Mouse (Mus musculus) cerebellum, adult 2 months (tissue): ENCODE results near the gene Agap1. TPM values are rescaled to one million over a fixed set of nuclear protein-coding genes. Genes with fewer than 3 reads are reported as not detected.

ENCODE experiments used
- DNase-seq, 2 experiments: peaks; one replicate each; pipeline ENCODE4 v3.0.0; 2021
- H3K27ac ChIP-seq: fragments of 200-500 bp; 2 replicates; pipeline ENCODE4 v1.5.1; 2012; ENCODE audit warnings: low read length, control low read depth, inconsistent platforms; ENCODE audit not compliant: insufficient read depth
- H3K27me3 ChIP-seq: fragments of 200-500 bp; 2 replicates; pipeline ENCODE4 v1.6.1; 2012; ENCODE audit warnings: inconsistent platforms, mild to moderate bottlenecking, low read length, moderate library complexity; ENCODE audit not compliant: control insufficient read depth, insufficient read depth
- H3K4me1 ChIP-seq: fragments of 200-500 bp; 2 replicates; pipeline ENCODE4 v1.6.1; 2011; ENCODE audit warnings: low read length; ENCODE audit not compliant: control insufficient read depth, insufficient read depth
- H3K4me3 ChIP-seq: fragments of 200-500 bp; replicated peaks from 2 replicates; pipeline ENCODE3; 2011; ENCODE audit warnings: mild to moderate bottlenecking, low read depth, low read length, control low read depth; ENCODE audit not compliant: insufficient read depth
- CTCF ChIP-seq: fragments of 200-500 bp; IDR thresholded peaks from 2 replicates; pipeline ENCODE4 v1.5.1; 2011; ENCODE audit warnings: low read depth, mild to moderate bottlenecking, control low read depth, low read length, moderate library complexity, borderline replicate concordance; ENCODE audit not compliant: insufficient read depth
- POLR2A ChIP-seq: fragments of 200-500 bp; IDR thresholded peaks from 2 replicates; pipeline ENCODE4 v1.6.1; 2011; ENCODE audit warnings: low read length, control low read depth, borderline replicate concordance; ENCODE audit not compliant: insufficient read depth
- WGBS: fragments of 180-500 bp; shearing (Covaris S2); methylation state at CpG from one replicate; pipeline ENCODE4 v1.1.7; 2018; 5-methylcytosine and 5-hydroxymethylcytosine counted together
- polyA plus RNA-seq: library from polyadenylated mRNA; depleted of rRNA; stranded (reverse); fragments of >200 nt; gene quantifications from 2 replicates; pipeline ENCODE4 v1.2.3, GENCODE M21; 2012

Agap1 gene
- polyA plus RNA-seq, 1 experiment = 82.9 TPM

DNA sequence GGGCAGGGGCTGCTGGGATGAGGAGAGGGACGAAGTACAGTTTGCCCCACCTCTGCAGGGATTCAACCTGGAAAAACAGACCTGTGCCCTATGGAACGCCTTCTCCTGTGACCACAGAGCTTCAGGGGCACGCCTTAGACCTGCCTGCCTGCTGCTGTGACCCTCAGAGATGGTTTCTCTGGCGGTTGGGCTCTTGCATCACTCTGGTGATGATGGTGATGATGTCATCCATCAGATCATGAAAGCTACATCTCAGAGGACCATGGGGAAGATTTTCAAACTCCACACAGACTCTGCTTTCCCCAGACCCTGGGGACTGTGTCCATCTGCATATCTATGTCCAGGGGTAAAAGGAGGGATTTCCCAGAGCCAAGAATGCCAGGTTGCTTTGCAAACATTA, 170.7 kb downstream of the Agap1 start:
- TF ChIP-seq CTCF = no peak
- no peak for TF ChIP-seq POLR2A
- peaks cover 53% of the 10 kb centered on the region for H3K4me1 ChIP-seq
- WGBS = 87% methylated on average over 4 of the region's 4 CpGs
- no peaks in the 10 kb centered on the region for H3K27me3 ChIP-seq
- no peak overlapping the region for H3K4me3 ChIP-seq
- peak overlapping the region; percentile 19; the same call in 1 of the 2 replicates for H3K27ac ChIP-seq
- DNase-seq = no peak

DNA sequence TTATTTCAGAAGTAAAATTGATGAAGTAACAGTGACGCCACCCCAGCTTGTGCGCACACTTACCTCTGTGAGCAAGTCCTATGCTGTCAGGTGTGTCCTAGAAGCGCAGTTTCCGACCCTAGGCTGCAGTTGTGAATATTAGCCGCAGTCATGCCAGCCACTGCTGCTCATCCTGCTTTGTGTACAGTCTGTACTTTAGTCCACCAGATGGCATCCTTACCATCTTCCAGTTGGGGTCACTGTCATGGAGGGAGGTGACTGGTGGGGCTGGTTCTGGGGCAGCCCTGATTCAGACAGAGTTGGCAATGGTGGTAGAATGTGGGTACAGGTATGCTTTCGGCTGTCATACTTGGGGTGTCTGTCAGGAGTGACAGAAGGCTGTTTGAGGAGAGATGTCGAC, 171.4 kb downstream of the Agap1 start:
- DNase-seq = no peak
- 87% methylated on average over 7 of the region's 7 CpGs for WGBS

DNA sequence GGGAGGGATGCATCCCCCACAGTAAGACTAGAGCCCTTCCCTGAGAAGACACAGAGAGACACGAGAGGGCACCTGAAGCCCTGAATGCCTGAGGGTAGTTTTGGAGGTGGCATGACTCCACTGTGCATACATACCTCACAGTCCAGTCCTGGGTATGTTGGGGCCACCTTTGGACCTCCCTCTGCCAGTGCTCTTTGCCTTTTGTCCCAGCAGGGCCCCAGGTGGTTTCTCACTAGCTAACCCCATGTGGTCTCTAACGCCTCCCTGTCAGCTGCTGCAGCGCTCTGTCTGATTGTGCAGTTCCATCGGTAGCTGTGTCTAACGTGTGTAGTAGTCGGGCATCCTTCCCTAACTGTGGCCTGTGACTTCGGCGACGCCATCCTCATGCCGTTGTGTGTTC, 172.3 kb downstream of the Agap1 start:
- peaks cover 43% of the 10 kb centered on the region for H3K4me1 ChIP-seq
- no peak for TF ChIP-seq POLR2A
- no peak for TF ChIP-seq CTCF
- no peak overlapping the region for H3K4me3 ChIP-seq
- H3K27me3 ChIP-seq = no peaks in the 10 kb centered on the region
- no peak for DNase-seq
- H3K27ac ChIP-seq = 0 out of 2 replicates have a peak overlapping the region, but pooled peaks have one; percentile 20
- WGBS = 42% methylated on average over 10 of the region's 10 CpGs

More for the DNA sequence above, 171.4 kb downstream of the Agap1 start:
- H3K4me1 ChIP-seq = peaks cover 47% of the 10 kb centered on the region
- TF ChIP-seq CTCF (peak; percentile 12; the same call in 1 of the 2 replicates), POLR2A (no peak)
- no peak overlapping the region for H3K4me3 ChIP-seq
- no peaks in the 10 kb centered on the region for H3K27me3 ChIP-seq
- no peak overlapping the region for H3K27ac ChIP-seq

DNA sequence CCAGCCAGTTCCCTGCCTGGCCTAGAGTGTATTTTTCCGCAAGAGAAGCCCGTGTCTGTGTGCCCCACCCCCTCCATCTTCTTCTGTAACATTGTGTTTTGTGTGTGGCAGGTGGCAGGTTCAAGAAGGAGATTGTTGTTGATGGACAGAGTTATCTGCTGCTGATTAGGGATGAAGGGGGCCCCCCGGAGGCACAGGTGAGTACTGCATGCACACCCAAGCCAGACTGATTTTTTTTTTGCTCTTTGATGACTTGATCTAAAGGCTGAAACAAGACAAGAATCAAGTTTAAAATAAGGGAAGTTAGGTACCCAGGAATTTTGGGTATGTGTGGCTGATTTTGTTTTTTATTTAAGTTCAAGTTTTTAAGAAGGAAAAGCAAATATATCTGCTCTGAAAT, 173.0 kb downstream of the Agap1 start:
- no peak overlapping the region for H3K4me3 ChIP-seq
- no peaks in the 10 kb centered on the region for H3K27me3 ChIP-seq
- H3K27ac ChIP-seq = no peak overlapping the region
- peak; percentile 74 to 80 for DNase-seq
- peak; percentile 71; the same call in 1 of the 2 replicates for TF ChIP-seq CTCF
- TF ChIP-seq POLR2A = no peak
- peaks cover 36% of the 10 kb centered on the region for H3K4me1 ChIP-seq
- WGBS = 30% methylated on average over 3 of the region's 3 CpGs

DNA sequence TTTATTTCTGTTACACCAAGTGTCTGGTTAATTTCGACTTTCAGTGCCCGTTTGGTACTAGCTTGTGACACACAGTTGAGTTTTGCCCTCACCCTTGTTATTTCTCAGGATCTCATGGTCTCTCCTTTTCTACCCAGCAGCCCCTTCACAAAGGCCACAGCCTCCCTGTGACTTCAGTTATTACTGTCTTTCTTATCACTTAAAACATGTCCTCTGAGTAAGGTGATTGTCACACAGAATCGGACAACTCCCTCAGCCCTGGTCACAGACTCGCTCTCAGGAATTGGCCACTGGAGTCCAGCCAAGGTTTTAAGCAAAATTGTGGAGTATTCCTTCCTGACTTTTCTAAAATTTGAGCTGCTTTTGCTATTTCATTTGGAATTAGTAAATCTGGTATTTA, 176.2 kb downstream of the Agap1 start:
- no peak overlapping the region for H3K27ac ChIP-seq
- H3K4me1 ChIP-seq = peaks cover 16% of the 10 kb centered on the region
- no peak overlapping the region for H3K4me3 ChIP-seq
- 87% methylated on average over 4 of the region's 4 CpGs for WGBS
- peak in 1 of 2 experiments; percentile 7 for DNase-seq
- no peak for TF ChIP-seq POLR2A
- TF ChIP-seq CTCF = no peak
- no peaks in the 10 kb centered on the region for H3K27me3 ChIP-seq

DNA sequence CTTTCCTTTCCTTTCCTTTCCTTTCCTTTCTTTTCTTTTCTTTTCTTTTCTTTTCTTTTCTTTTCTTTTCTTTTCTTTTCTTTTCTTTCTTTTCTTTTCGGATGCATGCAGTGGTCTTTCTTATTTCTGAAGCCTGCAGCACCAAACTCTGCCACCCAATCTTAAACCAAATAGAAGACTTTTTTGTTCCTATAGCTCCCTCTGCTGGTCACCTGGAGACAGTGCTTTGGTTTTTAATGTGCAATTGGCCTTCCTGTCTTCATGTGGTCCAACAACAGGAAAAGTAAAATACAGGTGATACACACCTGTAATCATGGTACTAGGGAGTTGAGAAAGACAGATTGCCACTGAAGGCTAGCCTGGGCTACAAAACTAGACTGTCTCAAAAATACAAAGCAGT, 177.1 kb downstream of the Agap1 start:
- H3K27ac ChIP-seq = no peak overlapping the region
- no peak overlapping the region for H3K4me3 ChIP-seq
- no peaks in the 10 kb centered on the region for H3K27me3 ChIP-seq
- peaks cover 8% of the 10 kb centered on the region for H3K4me1 ChIP-seq
- TF ChIP-seq POLR2A (no peak), CTCF (peak; percentile 37; the same call in 1 of the 2 replicates)
- WGBS = 16% methylated on average over 1 of the region's 1 CpGs
- peak in 1 of 2 experiments; percentile 66 for DNase-seq

DNA sequence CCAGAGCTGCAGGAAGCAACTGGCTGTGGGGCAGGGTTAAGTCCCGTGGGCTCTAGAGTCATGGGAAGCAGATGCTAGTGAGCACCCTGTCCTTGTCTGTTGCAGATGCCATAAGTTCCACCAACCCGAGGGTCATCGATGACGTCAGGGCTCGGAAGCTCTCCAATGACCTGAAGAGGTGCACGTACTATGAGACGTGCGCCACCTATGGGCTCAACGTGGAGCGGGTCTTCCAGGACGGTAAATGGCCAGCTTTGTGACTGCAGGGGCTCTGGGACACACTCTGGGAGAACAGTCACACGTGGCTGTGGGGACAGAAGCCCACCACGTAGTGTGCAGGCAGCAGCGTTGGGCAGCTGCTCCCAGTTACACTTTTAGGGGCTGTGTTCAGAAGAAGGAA, 179.4 kb downstream of the Agap1 start:
- no peak overlapping the region for H3K4me3 ChIP-seq
- no peaks in the 10 kb centered on the region for H3K27me3 ChIP-seq
- WGBS = 67% methylated on average over 14 of the region's 14 CpGs
- no peaks in the 10 kb centered on the region; the same call in 1 of the 2 replicates for H3K4me1 ChIP-seq
- TF ChIP-seq POLR2A = no peak
- TF ChIP-seq CTCF = peak; percentile 20; the same call in 1 of the 2 replicates
- DNase-seq = peak in 1 of 2 experiments; percentile 12
- no peak overlapping the region for H3K27ac ChIP-seq

DNA sequence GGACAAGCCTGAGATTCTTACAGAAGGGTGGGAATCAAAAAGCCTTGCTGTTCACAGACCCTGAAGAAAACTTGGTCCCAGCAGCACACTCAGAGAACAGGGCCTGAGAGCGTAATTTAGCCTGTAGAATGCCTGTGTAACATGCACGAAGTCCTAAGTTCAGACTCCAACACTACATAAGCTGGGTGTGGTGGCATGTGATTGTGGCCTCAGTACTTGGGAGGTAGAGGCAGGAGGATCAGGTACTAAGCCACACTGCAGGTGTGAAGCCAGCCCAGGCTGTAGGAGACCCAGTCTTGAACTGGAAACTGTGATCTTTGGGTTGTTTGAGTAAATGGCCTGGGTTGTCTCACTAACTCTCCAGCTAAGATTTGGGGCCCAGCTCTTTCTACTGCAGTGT, 180.5 kb downstream of the Agap1 start:
- H3K27ac ChIP-seq = no peak overlapping the region
- no peaks in the 10 kb centered on the region for H3K27me3 ChIP-seq
- H3K4me3 ChIP-seq = no peak overlapping the region
- TF ChIP-seq CTCF = no peak
- TF ChIP-seq POLR2A = no peak
- H3K4me1 ChIP-seq = no peaks in the 10 kb centered on the region; the same call in 1 of the 2 replicates
- 98% methylated on average over 2 of the region's 2 CpGs for WGBS
- DNase-seq = no peak
